Mouse (Mus musculus): ENCODE results near the gene Lrrc19. TPM values are rescaled to one million over a fixed set of nuclear protein-coding genes. Genes with fewer than 3 reads are reported as not detected.
"Not testable (repeated sequence)": the region's sequence is repeated elsewhere in the genome, so short reads cannot be mapped to it uniquely, and the experiment has no call there.

Lrrc19 gene
- polyA plus RNA-seq, 1 experiment from 2014 or later = 0.10 TPM

GRCm38 (mm10) chr4:94682029-94682428 is 32.1 kb upstream of the Lrrc19 start:
- no peaks in the 10 kb centered on the region; the same call in 1 of the 2 replicates for H3K36me3 ChIP-seq (ENCODE audit: control insufficient read depth, insufficient read depth, low read length)
- H3K4me3 ChIP-seq (ENCODE audit: low read depth, low read length) = no peak overlapping the region
- ATAC-seq (ENCODE audit: low FRiP score, low TSS enrichment) (no peak), DNase-seq (ENCODE audit: low spot score) (no peak)
- no peak for TF ChIP-seq EP300 (optimal IDR thresholded peaks at IDR 0.05)
- no peak for TF ChIP-seq CTCF (IDR thresholded peaks at IDR 0.05; ENCODE audit: low read depth)
- no peaks in the 10 kb centered on the region for H3K9me3 ChIP-seq (ENCODE audit: control insufficient read depth, low read length)
- H3K9ac ChIP-seq (ENCODE audit: low read length) = no peak overlapping the region
- WGBS = 48% methylated on average over 1 of the region's 1 CpGs
- no peak overlapping the region for H3K4me2 ChIP-seq (replicated peaks; ENCODE audit: low read depth)
- no peaks in the 10 kb centered on the region for H3K27me3 ChIP-seq (ENCODE audit: control insufficient read depth, insufficient read depth, low read length)
- H3K4me1 ChIP-seq (replicated peaks; ENCODE audit: control insufficient read depth, insufficient read depth) = no peaks in the 10 kb centered on the region
- H3K27ac ChIP-seq (replicated peaks) = no peak overlapping the region

- 73% methylated on average over 2 of the region's 2 CpGs for WGBS
Measured at GRCm38 (mm10) chr4:94681181-94681580, 31.2 kb upstream of the Lrrc19 start.

GRCm38 (mm10) chr4:94680662-94681061 is 30.7 kb upstream of the Lrrc19 start:
- DNase-seq (ENCODE audit: low spot score) (no peak), ATAC-seq (ENCODE audit: low FRiP score, low TSS enrichment) (no peak)
- Histone ChIP-seq H3K4me1 (replicated peaks; ENCODE audit: control insufficient read depth, insufficient read depth) (no peaks in the 10 kb centered on the region), H3K4me3 (ENCODE audit: low read depth, low read length) (no peak overlapping the region), H3K9me3 (ENCODE audit: control insufficient read depth, low read length) (no peaks in the 10 kb centered on the region), H3K27ac (replicated peaks) (no peak overlapping the region), H3K9ac (ENCODE audit: low read length) (no peak overlapping the region), H3K27me3 (ENCODE audit: control insufficient read depth, insufficient read depth, low read length) (no peaks in the 10 kb centered on the region), H3K36me3 (ENCODE audit: control insufficient read depth, insufficient read depth, low read length) (no peaks in the 10 kb centered on the region; the same call in 1 of the 2 replicates), H3K4me2 (replicated peaks; ENCODE audit: low read depth) (no peak overlapping the region)
- TF ChIP-seq EP300 (optimal IDR thresholded peaks at IDR 0.05) (no peak), CTCF (IDR thresholded peaks at IDR 0.05; ENCODE audit: low read depth) (no peak)
- WGBS = 91% methylated on average over 2 of the region's 2 CpGs

More at GRCm38 (mm10) chr4:94681181-94681580, 31.2 kb upstream of the Lrrc19 start:
- TF ChIP-seq CTCF (IDR thresholded peaks at IDR 0.05; ENCODE audit: low read depth) = no peak
- no peak for ATAC-seq (ENCODE audit: low FRiP score, low TSS enrichment)
- no peaks in the 10 kb centered on the region; the same call in 1 of the 2 replicates for H3K36me3 ChIP-seq (ENCODE audit: control insufficient read depth, insufficient read depth, low read length)
- DNase-seq (ENCODE audit: low spot score) = no peak
- H3K4me1 ChIP-seq (replicated peaks; ENCODE audit: control insufficient read depth, insufficient read depth) = no peaks in the 10 kb centered on the region
- no peaks in the 10 kb centered on the region for H3K9me3 ChIP-seq (ENCODE audit: control insufficient read depth, low read length)
- H3K4me3 ChIP-seq (ENCODE audit: low read depth, low read length) = no peak overlapping the region
- no peak overlapping the region for H3K4me2 ChIP-seq (replicated peaks; ENCODE audit: low read depth)
- no peak overlapping the region for H3K27ac ChIP-seq (replicated peaks)
- no peak overlapping the region for H3K9ac ChIP-seq (ENCODE audit: low read length)
- no peaks in the 10 kb centered on the region for H3K27me3 ChIP-seq (ENCODE audit: control insufficient read depth, insufficient read depth, low read length)

DNA sequence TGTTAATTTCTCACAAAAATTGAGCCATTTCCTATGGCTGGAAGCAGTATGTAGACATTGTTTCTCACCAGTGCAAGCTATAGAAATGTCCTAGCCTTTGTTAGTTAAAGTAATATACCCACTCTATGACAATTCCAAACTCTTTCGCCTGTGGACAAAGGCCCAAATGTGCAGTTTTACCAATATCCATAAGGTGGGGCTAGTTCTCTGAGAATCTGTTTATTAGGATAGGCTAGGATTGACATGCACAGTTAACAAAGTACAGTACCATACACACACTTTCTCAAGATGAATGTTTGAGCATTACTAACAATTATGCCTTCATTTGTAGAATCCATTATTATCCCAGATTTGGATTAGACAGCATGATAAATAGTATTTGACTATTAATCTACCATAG is 19.8 kb upstream of the Lrrc19 start:
- DNase-seq (ENCODE audit: low spot score) (no peak), ATAC-seq (ENCODE audit: low FRiP score, low TSS enrichment) (0 out of 2 replicates have a peak, but pooled peaks have one; percentile 56)
- no peak overlapping the region for H3K9ac ChIP-seq (ENCODE audit: low read length)
- H3K36me3 ChIP-seq (ENCODE audit: control insufficient read depth, insufficient read depth, low read length) = no peaks in the 10 kb centered on the region
- H3K4me3 ChIP-seq (ENCODE audit: low read depth, low read length) = no peak overlapping the region
- no peak overlapping the region for H3K27ac ChIP-seq (replicated peaks)
- H3K27me3 ChIP-seq (ENCODE audit: control insufficient read depth, insufficient read depth, low read length) = no peaks in the 10 kb centered on the region
- no peak overlapping the region for H3K4me2 ChIP-seq (replicated peaks; ENCODE audit: low read depth)
- TF ChIP-seq CTCF (IDR thresholded peaks at IDR 0.05; ENCODE audit: low read depth) (peak; percentile 86), EP300 (optimal IDR thresholded peaks at IDR 0.05) (no peak)
- no peaks in the 10 kb centered on the region for H3K9me3 ChIP-seq (ENCODE audit: control insufficient read depth, low read length)
- 46% methylated on average over 1 of the region's 1 CpGs for WGBS
- no peaks in the 10 kb centered on the region for H3K4me1 ChIP-seq (replicated peaks; ENCODE audit: control insufficient read depth, insufficient read depth)

- H3K27me3 ChIP-seq (ENCODE audit: control insufficient read depth, insufficient read depth, low read length); H3K4me3 ChIP-seq (ENCODE audit: low read depth, low read length); H3K9ac ChIP-seq (ENCODE audit: low read length); DNase-seq (ENCODE audit: low spot score); H3K9me3 ChIP-seq (ENCODE audit: control insufficient read depth, low read length); H3K4me1 ChIP-seq (replicated peaks; ENCODE audit: control insufficient read depth, insufficient read depth); ATAC-seq (ENCODE audit: low FRiP score, low TSS enrichment); H3K4me2 ChIP-seq (replicated peaks; ENCODE audit: low read depth); H3K27ac ChIP-seq (replicated peaks); H3K36me3 ChIP-seq (ENCODE audit: control insufficient read depth, insufficient read depth, low read length): not testable (repeated sequence)
- WGBS = 89% methylated on average over 5 of the region's 5 CpGs
Measured at GRCm38 (mm10) chr4:94650426-94651175, 657 bp upstream of the Lrrc19 start.

GRCm38 (mm10) chr4:94643141-94643540 is 6.8 kb downstream of the Lrrc19 start:
- Histone ChIP-seq H3K9me3 (ENCODE audit: control insufficient read depth, low read length) (no peaks in the 10 kb centered on the region), H3K36me3 (ENCODE audit: control insufficient read depth, insufficient read depth, low read length) (no peaks in the 10 kb centered on the region), H3K4me3 (ENCODE audit: low read depth, low read length) (no peak overlapping the region), H3K4me1 (replicated peaks; ENCODE audit: control insufficient read depth, insufficient read depth) (no peaks in the 10 kb centered on the region), H3K9ac (ENCODE audit: low read length) (no peak overlapping the region), H3K27me3 (ENCODE audit: control insufficient read depth, insufficient read depth, low read length) (no peaks in the 10 kb centered on the region), H3K27ac (replicated peaks) (no peak overlapping the region), H3K4me2 (replicated peaks; ENCODE audit: low read depth) (no peak overlapping the region)
- DNase-seq (ENCODE audit: low spot score) = no peak
- 88% methylated on average over 2 of the region's 2 CpGs for WGBS
- TF ChIP-seq CTCF (IDR thresholded peaks at IDR 0.05; ENCODE audit: low read depth) (no peak), EP300 (optimal IDR thresholded peaks at IDR 0.05) (no peak)
- ATAC-seq (ENCODE audit: low FRiP score, low TSS enrichment) = no peak
